Mouse (Mus musculus): ENCODE results near the gene Adh7.
A peak's percentile ranks its signal among the peaks of the same experiment; 100 is the strongest.

Gene Adh7

DNA sequence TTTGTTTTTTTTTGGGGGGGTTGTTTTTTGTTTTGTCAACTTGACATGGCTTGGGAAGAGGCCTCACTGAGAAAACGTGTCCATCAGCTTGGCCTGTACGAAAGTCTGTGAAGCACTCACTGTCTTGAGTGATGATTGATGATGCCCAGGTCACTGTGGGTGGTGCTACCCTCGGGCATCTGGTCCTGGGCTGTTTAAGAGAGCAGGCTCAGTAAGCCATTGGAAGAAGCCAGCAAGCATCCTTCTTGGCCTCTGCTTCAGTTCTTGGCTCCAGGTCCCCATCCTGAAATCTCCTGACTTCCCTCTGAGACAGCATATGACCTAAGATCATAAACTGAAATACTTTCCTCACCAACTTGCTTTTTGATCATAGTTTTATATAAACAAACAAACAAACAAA is 37.8 kb downstream of the Adh7 start:
- DNase-seq: peak in 1 of 2 experiments; percentile 29

DNA sequence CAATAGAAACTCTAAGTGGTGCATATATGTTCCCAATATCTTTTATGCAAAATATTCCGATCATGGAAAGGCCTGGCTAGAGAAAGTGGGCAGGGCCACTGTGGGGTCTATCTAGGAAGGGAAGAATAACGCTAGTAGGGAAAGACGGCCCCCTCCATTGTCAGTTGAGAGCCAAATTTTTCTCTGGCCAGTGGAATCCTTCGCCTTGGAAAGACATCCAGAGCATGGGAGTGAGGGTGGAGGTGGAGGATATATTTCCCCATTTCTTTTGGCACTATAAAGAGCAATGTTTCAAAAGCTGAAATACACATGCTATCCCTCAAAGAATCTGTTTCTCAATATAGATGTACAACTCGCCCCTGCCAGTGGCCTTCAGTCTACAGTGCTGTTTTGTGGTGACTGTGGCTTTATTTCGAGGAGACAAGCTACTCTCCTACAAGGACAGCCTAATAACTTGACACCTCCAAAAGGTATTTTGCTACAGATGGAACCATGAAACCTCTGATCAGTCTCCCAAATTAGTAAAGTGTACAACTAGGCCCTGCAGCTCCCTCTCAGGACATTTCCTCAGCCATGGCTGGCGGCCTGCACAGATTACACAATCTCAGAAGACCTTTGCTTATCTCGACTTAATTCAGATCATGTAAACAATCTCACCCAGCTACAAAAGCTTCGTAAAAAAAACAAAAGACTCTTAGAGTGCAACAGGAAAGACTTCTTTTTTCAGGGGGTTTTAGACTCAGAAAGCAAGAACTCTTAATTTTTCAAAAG is 38.4 kb downstream of the Adh7 start:
- DNase-seq: peak; percentile 47 to 54

DNA sequence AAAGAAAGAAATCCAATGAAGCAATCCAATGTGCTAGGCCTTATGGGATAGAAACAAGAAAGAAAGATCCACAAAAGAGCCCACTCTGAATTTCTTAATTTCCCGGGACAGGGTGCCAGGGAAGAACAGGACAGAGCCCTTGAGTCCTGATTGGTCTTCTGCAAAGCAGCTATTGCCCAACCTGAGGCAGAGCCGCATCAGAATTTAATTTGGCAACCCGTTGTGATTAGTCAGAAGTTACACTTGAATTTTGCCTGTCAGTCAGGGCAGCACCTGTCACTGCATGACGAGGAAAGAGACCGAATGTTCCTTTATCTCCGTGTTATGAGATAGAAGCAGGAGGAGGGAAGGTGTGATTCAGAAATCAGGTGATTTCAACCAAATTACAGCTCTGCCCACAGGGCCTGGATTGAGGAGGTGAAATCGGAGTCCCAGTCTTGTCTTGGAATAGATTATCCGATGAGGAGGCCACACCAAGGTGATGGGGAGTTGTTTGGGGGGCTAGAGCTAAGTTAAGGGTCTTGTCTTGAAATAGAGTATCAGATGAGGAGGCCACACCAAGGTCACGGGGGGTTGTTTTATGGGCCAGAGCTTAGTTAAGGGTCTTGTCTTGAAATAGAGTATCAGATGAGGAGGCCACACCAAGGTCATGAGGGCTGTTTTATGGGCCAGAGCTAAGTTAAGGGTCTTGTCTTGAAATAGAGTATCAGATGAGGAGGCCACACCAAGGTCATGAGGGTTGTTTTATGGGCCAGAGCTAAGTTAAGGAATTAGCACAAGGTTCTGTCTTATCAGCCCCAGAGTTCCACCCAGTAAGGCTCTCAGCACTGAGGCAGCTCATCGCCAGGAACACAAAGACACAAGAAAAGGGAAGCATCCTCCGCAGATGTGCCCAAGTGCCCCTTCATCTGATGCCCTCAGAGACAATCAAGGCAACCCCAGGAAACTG is 43.4 kb downstream of the Adh7 start, which contains the start of gene Adh1:
Adh1 (plus strand) TSS at position 271 of the 949 bp plus-strand sequence.
- DNase-seq: peak in 1 of 2 experiments; percentile 14

DNA sequence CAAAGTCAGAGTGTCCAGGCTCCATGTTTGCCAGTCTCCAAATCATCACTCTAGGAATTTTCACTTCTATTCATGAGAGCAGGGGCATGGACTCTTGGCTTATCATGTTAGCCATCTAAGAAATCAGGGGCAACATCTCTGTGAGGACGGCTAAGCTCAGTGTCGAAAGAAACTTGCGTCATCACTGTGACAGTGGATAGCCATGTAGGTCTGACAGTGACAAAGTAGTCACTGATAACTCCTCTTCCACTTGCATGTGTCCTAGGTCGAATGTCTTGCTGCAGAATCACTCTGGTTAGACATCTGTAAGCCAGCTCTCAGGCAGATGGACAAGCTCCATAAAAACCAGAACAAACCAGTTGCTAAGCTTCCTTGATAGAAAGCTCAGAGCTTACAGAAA is 45.0 kb downstream of the Adh7 start:
- no peak for DNase-seq

DNA sequence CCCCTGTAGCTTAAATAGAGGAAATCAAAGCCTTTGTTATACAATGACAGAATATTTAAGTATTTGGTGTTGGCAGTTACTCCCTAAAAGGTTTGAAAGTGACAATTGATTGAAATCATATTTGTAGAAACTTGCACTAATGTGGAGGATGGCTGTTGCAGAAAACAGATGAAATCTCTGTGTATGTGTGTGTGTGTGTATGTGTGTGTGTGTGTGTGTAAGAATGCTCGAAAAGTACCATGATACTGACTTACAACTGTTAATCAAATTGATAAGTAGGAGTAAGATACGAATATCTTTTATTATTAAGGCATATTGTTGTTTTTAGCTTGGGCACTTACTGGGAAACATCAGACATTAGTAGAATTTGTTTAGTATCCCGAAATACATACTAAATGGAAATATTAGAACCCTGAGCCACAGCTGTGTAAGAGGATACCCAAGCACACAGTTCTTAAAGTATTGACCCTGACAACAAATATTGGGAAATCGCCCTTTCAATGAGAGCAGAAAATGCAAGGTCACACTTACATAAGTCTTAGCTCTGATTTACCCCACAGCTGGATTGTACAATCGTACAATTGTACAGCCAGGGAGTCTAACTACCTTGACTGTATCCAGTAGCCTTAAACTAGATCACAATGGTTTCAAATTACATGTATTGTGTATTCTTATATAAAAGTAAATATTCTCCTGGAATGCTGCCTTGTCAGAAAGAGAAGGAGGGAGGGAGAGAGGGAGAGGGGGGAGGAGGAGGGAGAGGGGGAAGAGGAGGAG is 45.8 kb downstream of the Adh7 start:
- peak in 1 of 2 experiments; percentile 21 for DNase-seq

DNA sequence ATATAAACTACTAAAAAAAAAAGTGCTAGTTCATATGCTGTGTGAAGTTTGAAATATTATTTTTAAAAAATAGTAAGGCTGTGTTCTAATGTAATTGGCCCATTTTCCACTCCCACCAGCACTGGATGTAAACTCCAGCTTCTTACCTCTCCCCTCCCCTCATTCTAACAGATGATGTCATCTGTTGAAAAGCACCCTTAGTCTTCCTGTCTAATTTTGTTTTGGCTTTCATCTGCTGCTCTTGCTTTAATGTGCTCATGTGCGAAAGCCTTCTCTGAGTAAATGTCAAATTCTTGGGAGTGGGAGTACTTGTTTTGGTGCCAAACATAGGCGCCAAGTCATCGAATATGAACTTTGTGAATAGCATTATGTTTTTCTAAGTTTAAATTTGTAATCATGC is 47.1 kb downstream of the Adh7 start:
- DNase-seq: no peak

DNA sequence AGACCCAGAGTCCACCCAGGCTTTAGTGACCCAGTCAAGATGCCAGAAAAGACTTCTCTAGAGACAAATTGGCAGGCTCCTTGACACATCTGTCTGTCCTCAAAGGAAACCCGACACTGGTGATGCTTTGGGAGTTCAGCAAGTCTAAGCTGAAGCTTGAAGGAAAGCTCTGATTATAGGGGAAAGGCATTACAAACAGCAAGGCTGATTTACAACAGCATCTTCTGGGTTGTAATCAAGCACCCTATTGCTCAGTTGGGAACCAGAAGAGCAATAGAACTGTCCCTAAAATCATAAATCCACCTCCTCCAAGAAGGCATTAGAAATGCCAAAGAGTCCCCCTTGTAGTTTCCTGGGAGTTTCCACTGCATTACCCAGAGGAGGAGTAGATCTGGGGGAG is 52.9 kb downstream of the Adh7 start:
- DNase-seq: no peak

DNA sequence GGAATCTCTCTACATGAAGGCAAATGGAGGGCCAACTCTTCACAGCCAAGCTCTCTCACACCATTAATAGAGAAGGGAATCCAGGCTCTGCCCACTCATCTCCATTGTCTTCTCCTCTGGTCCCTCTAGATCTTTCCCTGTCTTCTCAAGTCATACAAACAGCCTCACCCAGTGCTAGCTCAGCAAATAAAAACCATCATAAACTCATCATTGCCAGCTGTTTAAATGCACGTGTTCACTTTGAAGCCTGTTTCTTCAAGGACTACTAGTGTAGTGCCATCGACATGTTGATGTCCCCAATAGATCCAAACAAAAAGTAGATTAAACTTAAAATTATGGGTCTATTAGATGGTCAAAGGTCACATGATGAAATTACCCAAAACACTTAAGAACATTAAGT is 53.7 kb downstream of the Adh7 start:
- no peak for DNase-seq

DNA sequence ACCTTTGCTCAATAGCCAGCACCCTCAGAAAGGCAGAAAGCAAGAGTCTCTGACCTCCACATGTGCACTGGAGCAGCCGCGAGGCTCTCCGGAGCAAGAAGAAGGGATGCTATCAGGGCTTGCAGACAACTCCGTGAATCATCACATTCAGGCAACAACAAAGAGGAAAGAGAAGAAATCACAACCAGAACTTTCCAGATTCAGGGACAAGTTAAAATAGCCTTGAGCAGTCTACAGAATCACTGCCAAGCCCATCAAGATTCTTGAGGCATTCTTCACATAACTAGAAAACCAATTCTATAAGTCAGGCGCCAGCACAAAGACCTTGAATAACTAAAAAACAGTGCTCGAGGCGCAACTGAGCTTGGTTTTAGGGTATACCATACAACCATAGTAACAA is 55.5 kb downstream of the Adh7 start:
- no peak for DNase-seq

DNA sequence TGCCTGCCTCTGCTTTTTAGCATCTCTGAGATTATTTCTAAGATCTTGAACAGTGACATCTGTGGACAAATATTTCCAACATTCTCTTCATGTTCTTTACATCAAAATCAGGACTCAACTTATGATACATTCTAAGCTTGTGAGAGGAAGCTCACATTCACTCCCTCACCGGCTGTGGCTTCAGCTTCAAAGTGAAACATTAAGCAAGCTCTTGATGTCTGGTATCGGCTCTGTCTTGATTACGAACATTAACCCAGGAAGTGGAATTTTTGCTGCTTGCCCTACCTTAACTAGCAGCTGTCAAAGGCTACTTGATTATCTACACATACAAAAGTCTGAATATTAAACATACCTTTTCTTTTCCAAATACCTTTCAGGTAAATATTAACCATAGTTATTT is 57.5 kb downstream of the Adh7 start:
- no peak for DNase-seq

DNA sequence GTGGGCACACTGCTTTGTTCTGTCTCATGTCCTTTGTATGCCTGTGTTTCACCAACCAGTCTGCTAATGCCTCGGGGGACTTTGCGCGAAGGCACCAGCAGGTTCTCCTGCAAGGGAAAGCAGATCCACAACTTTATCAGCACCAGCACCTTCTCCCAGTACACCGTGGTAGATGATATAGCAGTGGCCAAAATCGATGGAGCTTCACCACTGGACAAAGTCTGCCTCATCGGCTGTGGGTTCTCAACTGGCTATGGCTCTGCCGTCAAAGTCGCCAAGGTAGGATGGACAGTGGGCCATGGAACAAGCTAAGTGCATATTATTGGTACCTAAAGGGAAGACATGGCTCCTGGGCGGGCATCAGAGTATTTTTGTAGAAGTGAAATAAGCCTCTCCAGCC is 65.0 kb downstream of the Adh7 start:
- no peak for DNase-seq

All from lung, adult 18-20 months (tissue).